Mouse (Mus musculus) hindbrain, embryonic 11.5 days (tissue): Measurements from ENCODE around the gene Calr. TPM values are rescaled to one million over a fixed set of nuclear protein-coding genes. Genes with fewer than 3 reads are reported as not detected.

ENCODE experiments used
- ATAC-seq: fragments of 200-750 bp; cut with Nextera tagmentation; 2 replicates; pipeline ENCODE4 v1.8.0; 2017; ENCODE audit warnings: mild to moderate bottlenecking, moderate TSS enrichment, moderate library complexity; ENCODE audit not compliant: low FRiP score
- DNase-seq: peaks from one replicate; pipeline ENCODE4 v3.0.0-alpha.2; 2015; ENCODE audit warnings: low spot score
- H3K27ac ChIP-seq: fragments of 300-500 bp; sonication (generic); 2 replicates; pipeline ENCODE4 v1.5.1; 2014; ENCODE audit warnings: mild to moderate bottlenecking, low read depth, low read length
- H3K27me3 ChIP-seq: fragments of 300-500 bp; sonication (generic); 2 replicates; pipeline ENCODE4 v1.6.1; 2014; ENCODE audit warnings: mild to moderate bottlenecking, low read length, moderate library complexity, mixed read lengths; ENCODE audit not compliant: control insufficient read depth, insufficient read depth
- H3K36me3 ChIP-seq: fragments of 300-500 bp; sonication (generic); 2 replicates; pipeline ENCODE4 v1.6.1; 2014; ENCODE audit warnings: mild to moderate bottlenecking, low read length, moderate library complexity, mixed read lengths; ENCODE audit not compliant: control insufficient read depth, insufficient read depth
- H3K4me1 ChIP-seq: fragments of 300-500 bp; sonication (generic); replicated peaks from 2 replicates; pipeline ENCODE4 v1.6.1; 2014; ENCODE audit warnings: low read length, mixed read lengths; ENCODE audit not compliant: control insufficient read depth, insufficient read depth
- H3K4me2 ChIP-seq: fragments of 300-500 bp; sonication (generic); replicated peaks from 2 replicates; pipeline ENCODE4 v1.6.1; 2014; ENCODE audit warnings: mild to moderate bottlenecking, low read depth, low read length
- H3K4me3 ChIP-seq: fragments of 300-500 bp; sonication (generic); 2 replicates; pipeline ENCODE4 v1.5.1; 2014; ENCODE audit warnings: low read depth, low read length
- H3K9ac ChIP-seq: fragments of 300-500 bp; sonication (generic); 2 replicates; pipeline ENCODE4 v1.6.1; 2014; ENCODE audit warnings: low read depth, low read length
- H3K9me3 ChIP-seq: fragments of 300-500 bp; sonication (generic); 2 replicates; pipeline ENCODE4 v1.6.1; 2016; ENCODE audit warnings: low read length; ENCODE audit not compliant: control insufficient read depth
- WGBS: fragments of 180-500 bp; shearing (Covaris S2); extraction: QIAGEN DNeasy Blood & Tissue Kit; methylation state at CpG from one replicate; pipeline ENCODE4 v1.1.7; 2014; 5-methylcytosine and 5-hydroxymethylcytosine counted together
- polyA plus RNA-seq: library from polyadenylated mRNA; unstranded; fragments of >200 nt; fragmentation: Nextera tagmentation; extraction: Ambion mirVana; gene quantifications from 2 replicates; pipeline ENCODE4 v1.2.1, GENCODE M21; 2014

The Calr gene
- polyA plus RNA-seq, 1 experiment from 2014 or later, result 845 TPM

GRCm38 (mm10) chr8:84806031-84806430, 40.7 kb downstream of the Calr start:
- ATAC-seq (no peak), DNase-seq (no peak)
- no peak overlapping the region for H3K9ac ChIP-seq
- H3K4me3 ChIP-seq, result no peak overlapping the region
- peaks cover 61% of the 10 kb centered on the region for H3K27me3 ChIP-seq
- no peak overlapping the region for H3K27ac ChIP-seq
- WGBS, result 90% methylated on average over 5 of the region's 5 CpGs
- H3K9me3 ChIP-seq, result no peaks in the 10 kb centered on the region
- H3K4me2 ChIP-seq, result no peak overlapping the region
- no peaks in the 10 kb centered on the region for H3K36me3 ChIP-seq
- no peaks in the 10 kb centered on the region for H3K4me1 ChIP-seq

GRCm38 (mm10) chr8:84799999-84800831, 46.5 kb downstream of the Calr start, which contains the start of gene Nfix:
Gene Nfix (minus strand): TSS chr8:84800344.
- peak; percentile 25; the same call in 1 of the 2 replicates for ATAC-seq
- Histone ChIP-seq H3K4me1 (peaks cover 8% of the 10 kb centered on the region), H3K4me3 (peak within 1 kb of the TSS; percentile 47), H3K27ac (no peak within 1 kb of the TSS), H3K4me2 (peak within 1 kb of the TSS; percentile 77), H3K9me3 (no peaks in the 10 kb centered on the region), H3K36me3 (no peaks in the 10 kb centered on the region), H3K27me3 (peaks cover 92% of the 10 kb centered on the region), H3K9ac (peak within 1 kb of the TSS; percentile 78)
- peak; percentile 64 for DNase-seq
- WGBS, result 1% methylated on average over 32 of the region's 125 CpGs

GRCm38 (mm10) chr8:84799136-84799931, 47.4 kb downstream of the Calr start:
- Histone ChIP-seq H3K27ac (no peak overlapping the region), H3K4me1 (peaks cover 8% of the 10 kb centered on the region), H3K9ac (peak overlapping the region; percentile 78), H3K36me3 (no peaks in the 10 kb centered on the region), H3K4me2 (peak overlapping the region; percentile 77), H3K9me3 (no peaks in the 10 kb centered on the region), H3K27me3 (peaks cover 90% of the 10 kb centered on the region), H3K4me3 (peak overlapping the region; percentile 47)
- DNase-seq, result peak; percentile 62
- 1% methylated on average over 77 of the region's 108 CpGs for WGBS
- ATAC-seq, result no peak

- no peak for DNase-seq
- no peak for ATAC-seq
- Histone ChIP-seq H3K4me1 (peaks cover 8% of the 10 kb centered on the region), H3K36me3 (no peaks in the 10 kb centered on the region), H3K27me3 (peaks cover 92% of the 10 kb centered on the region), H3K9ac (no peak overlapping the region; the same call in 1 of the 2 replicates), H3K4me2 (peak overlapping the region; percentile 77), H3K27ac (no peak overlapping the region), H3K9me3 (no peaks in the 10 kb centered on the region), H3K4me3 (peak overlapping the region; percentile 47)
- 32% methylated on average over 10 of the region's 10 CpGs for WGBS
Observed at GRCm38 (mm10) chr8:84798446-84799135, 48.1 kb downstream of the Calr start.

GRCm38 (mm10) chr8:84797971-84798370, 48.8 kb downstream of the Calr start:
- peaks cover 8% of the 10 kb centered on the region for H3K4me1 ChIP-seq
- 78% methylated on average over 6 of the region's 6 CpGs for WGBS
- H3K27me3 ChIP-seq, result peaks cover 92% of the 10 kb centered on the region
- H3K27ac ChIP-seq, result no peak overlapping the region
- ATAC-seq (no peak), DNase-seq (no peak)
- no peaks in the 10 kb centered on the region for H3K36me3 ChIP-seq
- no peak overlapping the region for H3K9ac ChIP-seq
- H3K4me3 ChIP-seq, result no peak overlapping the region
- H3K4me2 ChIP-seq, result no peak overlapping the region
- H3K9me3 ChIP-seq, result no peaks in the 10 kb centered on the region

GRCm38 (mm10) chr8:84797256-84797797, 49.4 kb downstream of the Calr start:
- ATAC-seq, result no peak
- DNase-seq, result no peak
- H3K4me1 ChIP-seq, result peaks cover 8% of the 10 kb centered on the region
- no peak overlapping the region for H3K4me3 ChIP-seq
- no peaks in the 10 kb centered on the region for H3K36me3 ChIP-seq
- no peak overlapping the region for H3K9ac ChIP-seq
- WGBS, result 75% methylated on average over 15 of the region's 15 CpGs
- H3K4me2 ChIP-seq, result no peak overlapping the region
- H3K9me3 ChIP-seq, result no peaks in the 10 kb centered on the region
- no peak overlapping the region for H3K27ac ChIP-seq
- H3K27me3 ChIP-seq, result peaks cover 91% of the 10 kb centered on the region

- H3K27me3 ChIP-seq, result peaks cover 93% of the 10 kb centered on the region
- H3K4me2 ChIP-seq, result no peak overlapping the region
- H3K36me3 ChIP-seq, result no peaks in the 10 kb centered on the region
- no peak for ATAC-seq
- 53% methylated on average over 7 of the region's 7 CpGs for WGBS
- H3K9ac ChIP-seq, result no peak overlapping the region
- H3K4me3 ChIP-seq, result no peak overlapping the region
- H3K4me1 ChIP-seq, result peaks cover under 1% of the 10 kb centered on the region
- no peak for DNase-seq
- H3K9me3 ChIP-seq, result no peaks in the 10 kb centered on the region
- H3K27ac ChIP-seq, result no peak overlapping the region
Observed at GRCm38 (mm10) chr8:84794486-84794885, 52.2 kb downstream of the Calr start.

GRCm38 (mm10) chr8:84793791-84794485, 52.8 kb downstream of the Calr start:
- Histone ChIP-seq H3K4me3 (no peak overlapping the region), H3K27ac (no peak overlapping the region), H3K4me1 (no peaks in the 10 kb centered on the region), H3K27me3 (peaks cover 93% of the 10 kb centered on the region), H3K9ac (no peak overlapping the region), H3K4me2 (no peak overlapping the region), H3K36me3 (no peaks in the 10 kb centered on the region), H3K9me3 (no peaks in the 10 kb centered on the region)
- DNase-seq (no peak), ATAC-seq (no peak)
- WGBS, result 63% methylated on average over 13 of the region's 13 CpGs
